Mouse (Mus musculus) cortical plate, adult 2 months (tissue): ENCODE data around the gene Hoxd11.

Experiments
- CTCF ChIP-seq: fragments of 200-500 bp; IDR thresholded peaks from 2 replicates; pipeline ENCODE4 v1.5.1; 2011; ENCODE audit warnings: mild to moderate bottlenecking, control low read depth, low read length; ENCODE audit not compliant: insufficient read depth; ENCODE audit errors: extremely low read depth
- POLR2A ChIP-seq: fragments of 200-500 bp; IDR thresholded peaks from 2 replicates; pipeline ENCODE4 v1.6.1; 2011; ENCODE audit warnings: mild to moderate bottlenecking, low read length, control low read depth; ENCODE audit not compliant: insufficient read depth; ENCODE audit errors: extremely low read depth

DNA sequence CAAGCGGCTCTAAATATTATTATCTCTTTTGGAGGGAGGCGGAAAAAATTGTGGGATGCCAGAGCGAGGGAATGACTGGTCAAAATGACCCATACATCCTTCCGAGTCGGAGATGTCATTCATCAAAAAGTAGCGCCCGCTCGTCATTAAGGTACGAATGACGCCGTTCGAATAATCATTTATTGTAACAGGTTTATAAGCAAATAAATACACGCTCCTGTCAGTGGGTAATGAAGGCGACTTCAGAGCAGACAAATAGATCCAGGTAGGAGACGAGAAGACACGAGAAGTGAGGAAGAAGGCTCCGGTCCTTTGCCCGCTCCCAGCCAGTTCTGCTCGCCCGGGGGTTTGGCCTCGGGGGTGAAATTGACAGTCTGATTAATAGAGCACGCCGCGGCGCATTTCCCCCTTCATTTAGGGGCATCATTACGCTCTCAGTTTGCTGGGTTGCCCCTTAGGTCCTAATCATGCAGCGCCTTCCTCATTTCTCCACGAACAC is 19.8 kb upstream of the Hoxd11 start, which contains the start of gene Evx2:
- TF ChIP-seq CTCF = no peak
- no peak for TF ChIP-seq POLR2A
